Mouse (Mus musculus): ENCODE data around the gene Gpc2. TPM values are rescaled to one million over a fixed set of nuclear protein-coding genes. Genes with fewer than 3 reads are reported as not detected.

The Gpc2 gene
- total and polyA plus RNA-seq, 3 experiments, result 0.04 TPM; not detected in 2

GRCm38 (mm10) chr5:138227367-138227766 lies 52.4 kb downstream of the Gpc2 start (continued):
- TF ChIP-seq HCFC1 (IDR thresholded peaks at IDR 0.05; ENCODE audit: low read depth, low read length) (peak; percentile 35), POLR2AphosphoS5 (IDR thresholded peaks at IDR 0.05; ENCODE audit: borderline replicate concordance, low read depth, low read length) (no peak), ETS1 (IDR thresholded peaks at IDR 0.05; ENCODE audit: low read depth, low read length) (peak; percentile 89), MYB (IDR thresholded peaks at IDR 0.05; ENCODE audit: low read depth, low read length) (peak; percentile 98), MXI1 (IDR thresholded peaks at IDR 0.05; ENCODE audit: low read depth, low read length) (peak; percentile 85), MEF2A (IDR thresholded peaks at IDR 0.05; ENCODE audit: extremely low read depth, insufficient replicate concordance, low read depth, low read length, poor library complexity, severe bottlenecking) (no peak)

DNA sequence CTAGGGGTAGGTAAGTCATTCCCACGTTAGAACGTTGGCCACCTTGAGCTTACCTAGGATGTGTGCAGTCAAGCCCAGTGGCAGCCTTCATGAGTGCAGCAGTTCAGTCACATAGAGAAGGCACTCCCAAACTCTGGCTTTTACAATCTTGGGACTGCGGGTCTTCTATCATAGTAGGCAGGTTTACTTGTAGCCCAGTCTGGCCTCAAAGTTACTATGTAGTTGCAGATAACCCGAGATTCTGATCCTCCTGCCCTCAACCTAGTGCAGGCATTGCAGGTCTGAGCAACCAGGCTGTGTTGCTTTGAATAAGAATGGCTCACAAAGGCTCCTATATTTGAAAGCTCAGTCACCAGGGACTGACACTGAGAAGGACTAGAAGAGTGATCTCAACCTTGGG lies 53.3 kb downstream of the Gpc2 start:
- H3K27ac ChIP-seq (ENCODE audit: control insufficient read depth, low read depth, low read length), result peak overlapping the region; percentile 14; the same call in 1 of the 2 replicates

GRCm38 (mm10) chr5:138225700-138226099 lies 54.1 kb downstream of the Gpc2 start, which contains the start of gene Nxpe5:
Gene Nxpe5 (plus strand): TSS chr5:138225898.
- peaks cover 10 to 19% of the 10 kb centered on the region in 2 experiments for H3K4me1 ChIP-seq (ENCODE audit: control insufficient read depth in 1 of 2, insufficient read depth in 2 of 2, low read length in 2 of 2)
- H3K27me3 ChIP-seq (ENCODE audit: control insufficient read depth in 1 of 2, insufficient read depth in 2 of 2, low read length in 2 of 2), result no peaks in the 10 kb centered on the region
- H3K9ac ChIP-seq (ENCODE audit: control insufficient read depth, low read depth, low read length, poor library complexity, severe bottlenecking), result no peak within 1 kb of the TSS
- peak within 1 kb of the TSS; percentile 14; the same call in 1 of the 2 replicates for H3K27ac ChIP-seq (ENCODE audit: control insufficient read depth, low read depth, low read length)
- no peaks in the 10 kb centered on the region for H3K9me3 ChIP-seq (replicated peaks; ENCODE audit: insufficient read depth, low read length)
- no peaks in the 10 kb centered on the region for H3K79me2 ChIP-seq (ENCODE audit: control insufficient read depth, insufficient read depth, low read length, poor library complexity)
- peaks cover 0 to 19% of the 10 kb centered on the region in 2 experiments; a peak in 2 of 4 replicates for H3K36me3 ChIP-seq (ENCODE audit: control insufficient read depth in 1 of 2, insufficient read depth in 2 of 2, low read length in 2 of 2)
- no peak for DNase-seq (ENCODE audit: low read depth, low spot score)
- TF ChIP-seq ZMIZ1 (IDR thresholded peaks at IDR 0.05; ENCODE audit: low read depth, low read length) (no peak), MAZ (IDR thresholded peaks at IDR 0.05; ENCODE audit: low read depth, low read length) (no peak), RAD21 (IDR thresholded peaks at IDR 0.05; ENCODE audit: low read depth, low read length) (no peak), SIN3A (IDR thresholded peaks at IDR 0.05; ENCODE audit: low read length) (no peak), MYB (IDR thresholded peaks at IDR 0.05; ENCODE audit: low read depth, low read length) (no peak), ELF1 (IDR thresholded peaks at IDR 0.05; ENCODE audit: low read depth, low read length) (no peak), USF2 (IDR thresholded peaks at IDR 0.05; ENCODE audit: borderline replicate concordance in 1 of 2, insufficient read depth in 1 of 2, low read depth in 1 of 2, low read length in 2 of 2) (no peak), CHD2 (IDR thresholded peaks at IDR 0.05; ENCODE audit: low read length) (no peak), RCOR1 (IDR thresholded peaks at IDR 0.05; ENCODE audit: low read depth, low read length) (no peak), GATA1 (IDR thresholded peaks at IDR 0.05; ENCODE audit: low read depth, low read length) (no peak), E2F4 (IDR thresholded peaks at IDR 0.05; ENCODE audit: borderline replicate concordance, low read depth, low read length) (no peak), MXI1 (IDR thresholded peaks at IDR 0.05; ENCODE audit: low read depth, low read length) (no peak), BHLHE40 (IDR thresholded peaks at IDR 0.05; ENCODE audit: borderline replicate concordance, low read depth, low read length) (no peak), MYC (IDR thresholded peaks at IDR 0.05; ENCODE audit: low read depth, low read length) (no peak), ZC3H11A (IDR thresholded peaks at IDR 0.05; ENCODE audit: low read depth, low read length) (no peak), USF1 (IDR thresholded peaks at IDR 0.05; ENCODE audit: low read depth, low read length) (no peak)
- H3K4me3 ChIP-seq (ENCODE audit: control insufficient read depth in 1 of 2, insufficient read depth in 1 of 2, low read depth in 2 of 2, low read length in 2 of 2), result no peak within 1 kb of the TSS

More for the DNA sequence above, 53.3 kb downstream of the Gpc2 start:
- H3K79me2 ChIP-seq (ENCODE audit: control insufficient read depth, insufficient read depth, low read length, poor library complexity), result no peaks in the 10 kb centered on the region
- no peak overlapping the region for H3K9ac ChIP-seq (ENCODE audit: control insufficient read depth, low read depth, low read length, poor library complexity, severe bottlenecking)
- no peaks in the 10 kb centered on the region for H3K9me3 ChIP-seq (replicated peaks; ENCODE audit: insufficient read depth, low read length)
- no peak for TF ChIP-seq MEF2A (IDR thresholded peaks at IDR 0.05; ENCODE audit: extremely low read depth, insufficient replicate concordance, low read depth, low read length, poor library complexity, severe bottlenecking)
- no peak for TF ChIP-seq GATA1 (IDR thresholded peaks at IDR 0.05; ENCODE audit: low read depth, low read length)
- no peak for TF ChIP-seq MAFK (IDR thresholded peaks at IDR 0.05; ENCODE audit: borderline replicate concordance, low read depth, low read length)
- no peak for TF ChIP-seq POLR2A (IDR thresholded peaks at IDR 0.05; ENCODE audit: control insufficient read depth in 1 of 2, insufficient read depth in 1 of 2, low read depth in 1 of 2, low read length in 2 of 2, poor library complexity in 1 of 2)
- TF ChIP-seq RAD21 (IDR thresholded peaks at IDR 0.05; ENCODE audit: low read depth, low read length), result no peak
- no peak for TF ChIP-seq NRF1 (IDR thresholded peaks at IDR 0.05; ENCODE audit: insufficient read depth, low read depth, low read length, poor library complexity, severe bottlenecking)
- TF ChIP-seq CTCF (IDR thresholded peaks at IDR 0.05 in 2 of 3, conservative IDR thresholded peaks at IDR 0.05 in 1 of 3; ENCODE audit: control insufficient read depth in 1 of 3, insufficient read depth in 1 of 3, low read depth in 2 of 3, low read length in 3 of 3, poor library complexity in 1 of 3, severe bottlenecking in 1 of 3), result no peak
- no peak for TF ChIP-seq ETS1 (IDR thresholded peaks at IDR 0.05; ENCODE audit: low read depth, low read length)
- no peak for TF ChIP-seq TAL1 (IDR thresholded peaks at IDR 0.05; ENCODE audit: low read length)
- no peak for TF ChIP-seq UBTF (IDR thresholded peaks at IDR 0.05; ENCODE audit: borderline replicate concordance, insufficient read depth, low read depth, low read length)
- TF ChIP-seq USF1 (IDR thresholded peaks at IDR 0.05; ENCODE audit: low read depth, low read length), result no peak
- no peak for TF ChIP-seq KAT2A (conservative IDR thresholded peaks at IDR 0.05; ENCODE audit: low read depth, low read length)
- TF ChIP-seq EP300 (IDR thresholded peaks at IDR 0.05; ENCODE audit: low read depth in 1 of 2, low read length in 2 of 2), result no peak
- no peak for TF ChIP-seq POLR2AphosphoS2 (IDR thresholded peaks at IDR 0.05; ENCODE audit: low read length)
- no peak for TF ChIP-seq ELF1 (IDR thresholded peaks at IDR 0.05; ENCODE audit: low read depth, low read length)
- TF ChIP-seq MYB (IDR thresholded peaks at IDR 0.05; ENCODE audit: low read depth, low read length), result no peak
- TF ChIP-seq ZC3H11A (IDR thresholded peaks at IDR 0.05; ENCODE audit: low read depth, low read length), result no peak
- no peak for TF ChIP-seq HCFC1 (IDR thresholded peaks at IDR 0.05; ENCODE audit: low read depth, low read length)
- TF ChIP-seq SMC3 (IDR thresholded peaks at IDR 0.05; ENCODE audit: low read depth, low read length), result no peak
- DNase-seq (ENCODE audit: low read depth, low spot score), result peak; percentile 38
- H3K27me3 ChIP-seq (ENCODE audit: control insufficient read depth in 1 of 2, insufficient read depth in 2 of 2, low read length in 2 of 2), result no peaks in the 10 kb centered on the region
- peaks cover 0 to 19% of the 10 kb centered on the region in 2 experiments; a peak in 2 of 4 replicates for H3K36me3 ChIP-seq (ENCODE audit: control insufficient read depth in 1 of 2, insufficient read depth in 2 of 2, low read length in 2 of 2)
- H3K4me1 ChIP-seq (ENCODE audit: control insufficient read depth in 1 of 2, insufficient read depth in 2 of 2, low read length in 2 of 2), result peaks cover 10 to 19% of the 10 kb centered on the region in 2 experiments
- no peak overlapping the region for H3K4me3 ChIP-seq (ENCODE audit: control insufficient read depth in 1 of 2, insufficient read depth in 1 of 2, low read depth in 2 of 2, low read length in 2 of 2)
